Comparison of ENCODE assay signal across 12 mouse cellular contexts in genomic region chr1:172300247-172300646, GRCm38 (mm10). TPM values are rescaled to one million over a fixed set of nuclear protein-coding genes. Genes with fewer than 3 reads are reported as not detected.
A peak's percentile ranks its signal among the peaks of the same experiment; 100 is the strongest.
DNase-seq lines count a peak whose midpoint lies in the region; ATAC-seq and TF ChIP-seq lines count a peak whose summit lies in the region.
"Had no signal": no experiment of that assay in that cellular context is flagged by ENCODE, and none has a peak within 500 bp of the region (broad histone marks: within the 10 kb centered on the region; RNA-seq: fewer than 3 reads in every experiment).

No protein-coding gene starts in this region.

- intact Hi-C loops in gastrocnemius, adult 2 months (cut with DNase I) = no loop called here

- H3K4me1 ChIP-seq in midbrain, embryonic 16.5 days (ENCODE audit: control insufficient read depth, insufficient read depth, low read length) = peaks cover 9% of the 10 kb centered on the region
- H3K4me1 ChIP-seq in midbrain, embryonic 10.5 days = peaks cover 73% of the 10 kb centered on the region
- H3K4me1 ChIP-seq in heart, embryonic 13.5 days = peaks cover 88% of the 10 kb centered on the region

- H3K4me2 ChIP-seq in midbrain, embryonic 16.5 days (ENCODE audit: low read length) = no peak overlapping the region
- no peak overlapping the region for H3K4me2 ChIP-seq in heart, embryonic 13.5 days

- no peaks in the 10 kb centered on the region for H3K9me3 ChIP-seq in midbrain, embryonic 16.5 days (replicated peaks; ENCODE audit: control insufficient read depth, low read length, poor library complexity, severe bottlenecking)
- H3K9me3 ChIP-seq in midbrain, embryonic 10.5 days (replicated peaks) = no peaks in the 10 kb centered on the region
- H3K9me3 ChIP-seq in heart, embryonic 13.5 days = no peaks in the 10 kb centered on the region

- H3K4me3 ChIP-seq in gastrocnemius, adult 2 months = peak overlapping the region; percentile 41
- H3K4me3 ChIP-seq in midbrain, embryonic 16.5 days (ENCODE audit: low read depth, low read length) = no peak overlapping the region
- no peak overlapping the region for H3K4me3 ChIP-seq in midbrain, embryonic 10.5 days
- H3K4me3 ChIP-seq in heart, embryonic 13.5 days = no peak overlapping the region

- peak; percentile 89 for DNase-seq in gastrocnemius, adult 2 months
- DNase-seq in gastrocnemius, postnatal 4 days (ENCODE audit: low spot score in 2 of 2) = no peak
- no peak for DNase-seq in midbrain, embryonic 10.5 days (ENCODE audit: low spot score)
- DNase-seq in testis, postnatal 14 days (ENCODE audit: low spot score) = peak; percentile 40
- no peak for DNase-seq in thymus, postnatal 25 days
- DNase-seq in left cerebral cortex, adult 11 months (ENCODE audit: low spot score) = no peak

- H3K36me3 ChIP-seq in midbrain, embryonic 16.5 days (ENCODE audit: control insufficient read depth, insufficient read depth, low read length) = no peaks in the 10 kb centered on the region
- no peaks in the 10 kb centered on the region for H3K36me3 ChIP-seq in midbrain, embryonic 10.5 days
- H3K36me3 ChIP-seq in heart, embryonic 13.5 days = no peaks in the 10 kb centered on the region

- no peak overlapping the region for H3K9ac ChIP-seq in midbrain, embryonic 16.5 days (ENCODE audit: low read depth, low read length)
- peak overlapping the region; percentile 42; the same call in 1 of the 2 replicates for H3K9ac ChIP-seq in heart, embryonic 13.5 days

- peak; percentile 49 for TF ChIP-seq CTCF in gastrocnemius, adult 2 months (IDR thresholded peaks at IDR 0.05)

- 62% methylated on average over 5 of the region's 5 CpGs for WGBS in midbrain, embryonic 16.5 days
- WGBS in midbrain, embryonic 10.5 days = 57% methylated on average over 5 of the region's 5 CpGs
- WGBS in heart, embryonic 13.5 days = 46% methylated on average over 5 of the region's 5 CpGs

- no peak for ATAC-seq in midbrain, embryonic 16.5 days
- ATAC-seq in heart, embryonic 13.5 days (ENCODE audit: extremely low read depth, insufficient number of reproducible peaks, low FRiP score, low TSS enrichment) = no peak
- ATAC-seq: CD4-positive, CD25-positive, alpha-beta regulatory T cell, adult 4 months had no signal

- no peaks in the 10 kb centered on the region for H3K27me3 ChIP-seq in midbrain, embryonic 16.5 days (ENCODE audit: control insufficient read depth, insufficient read depth, low read depth, low read length)
- peaks cover 72% of the 10 kb centered on the region for H3K27me3 ChIP-seq in midbrain, embryonic 10.5 days (ENCODE audit: low read depth, poor library complexity, severe bottlenecking)
- no peaks in the 10 kb centered on the region for H3K27me3 ChIP-seq in heart, embryonic 13.5 days (replicated peaks)

- peak overlapping the region; percentile 98 for H3K27ac ChIP-seq in gastrocnemius, adult 2 months
- H3K27ac ChIP-seq in midbrain, embryonic 16.5 days (ENCODE audit: low read length) = 0 out of 2 replicates have a peak overlapping the region, but pooled peaks have one; percentile 11
- H3K27ac ChIP-seq in midbrain, embryonic 10.5 days (replicated peaks) = no peak overlapping the region
- H3K27ac ChIP-seq in heart, embryonic 13.5 days (replicated peaks) = peak overlapping the region; percentile 80

RNA-seq across cellular contexts. Expression of gene Atp1a2, which starts 2.4 kb away (rescaled TPM):
- total RNA-seq in gastrocnemius, adult 2 months (2021) = 1,000 to 10,000 TPM in 1 of 2 experiments, 100 to 1,000 TPM in 1; 838 to 1,060 TPM
- total RNA-seq in gastrocnemius, postnatal 4 days (2021) = 100 to 1,000 TPM; 454 to 465 TPM
- 53.2 and 69.0 TPM in 2 replicates for polyA plus RNA-seq in midbrain, embryonic 16.5 days (2015; fragmentation: Nextera tagmentation; extraction: Ambion mirVana)
- polyA plus RNA-seq in midbrain, embryonic 10.5 days (2016; fragmentation: Nextera tagmentation; extraction: Ambion mirVana) = 3.0 and 4.3 TPM in 2 replicates
- 17.0 and 20.8 TPM in 2 replicates for polyA plus RNA-seq in heart, embryonic 13.5 days (2015; fragmentation: Nextera tagmentation; extraction: Ambion mirVana)

RNA-seq across cellular contexts. Expression of gene Kcnj9, which starts 28.9 kb away (rescaled TPM):
- total RNA-seq in gastrocnemius, adult 2 months (2021) = not detected
- not detected for total RNA-seq in gastrocnemius, postnatal 4 days (2021)
- polyA plus RNA-seq in midbrain, embryonic 16.5 days (2015; fragmentation: Nextera tagmentation; extraction: Ambion mirVana) = 7.7 and 7.8 TPM in 2 replicates
- 0.23 and 0.61 TPM in 2 replicates for polyA plus RNA-seq in midbrain, embryonic 10.5 days (2016; fragmentation: Nextera tagmentation; extraction: Ambion mirVana)
- not detected in 2 replicates for polyA plus RNA-seq in heart, embryonic 13.5 days (2015; fragmentation: Nextera tagmentation; extraction: Ambion mirVana)
- polyA plus RNA-seq: CD4-positive, CD25-positive, alpha-beta regulatory T cell, adult 4 months had no signal

RNA-seq across cellular contexts. Expression of gene Igsf8, which starts 38.8 kb away (rescaled TPM):
- total RNA-seq in gastrocnemius, adult 2 months (2021) = 1 to 10 TPM; 7.4 to 8.3 TPM
- total RNA-seq in gastrocnemius, postnatal 4 days (2021) = 10 to 100 TPM; 24.8 to 26.9 TPM
- polyA plus RNA-seq in midbrain, embryonic 16.5 days (2015; fragmentation: Nextera tagmentation; extraction: Ambion mirVana) = 63.9 and 64.0 TPM in 2 replicates
- polyA plus RNA-seq in midbrain, embryonic 10.5 days (2016; fragmentation: Nextera tagmentation; extraction: Ambion mirVana) = 50.2 and 62.4 TPM in 2 replicates
- 27.8 and 31.6 TPM in 2 replicates for polyA plus RNA-seq in heart, embryonic 13.5 days (2015; fragmentation: Nextera tagmentation; extraction: Ambion mirVana)

RNA-seq across cellular contexts. Expression of gene Kcnj10, which starts 40.8 kb away (rescaled TPM):
- total RNA-seq in gastrocnemius, adult 2 months (2021) = under 1 TPM in 1 of 2 experiments, not detected in 1; 0.06 TPM
- 1 to 10 TPM; 2.2 to 2.3 TPM for total RNA-seq in gastrocnemius, postnatal 4 days (2021)
- 1.5 and 2.5 TPM in 2 replicates for polyA plus RNA-seq in midbrain, embryonic 16.5 days (2015; fragmentation: Nextera tagmentation; extraction: Ambion mirVana)
- polyA plus RNA-seq in midbrain, embryonic 10.5 days (2016; fragmentation: Nextera tagmentation; extraction: Ambion mirVana) = 0.46 and 0.75 TPM in 2 replicates
- 0.04 TPM in 1 of 2 replicates, not detected in the other for polyA plus RNA-seq in heart, embryonic 13.5 days (2015; fragmentation: Nextera tagmentation; extraction: Ambion mirVana)
- polyA plus RNA-seq: CD4-positive, CD25-positive, alpha-beta regulatory T cell, adult 4 months had no signal

RNA-seq across cellular contexts. Expression of gene Atp1a4, which starts 42.0 kb away (rescaled TPM):
- total RNA-seq in gastrocnemius, adult 2 months (2021) = under 1 TPM; 0.20 to 0.43 TPM
- under 1 TPM; 0.17 to 0.18 TPM for total RNA-seq in gastrocnemius, postnatal 4 days (2021)
- polyA plus RNA-seq in midbrain, embryonic 16.5 days (2015; fragmentation: Nextera tagmentation; extraction: Ambion mirVana) = not detected in 2 replicates
- not detected in 2 replicates for polyA plus RNA-seq in midbrain, embryonic 10.5 days (2016; fragmentation: Nextera tagmentation; extraction: Ambion mirVana)
- polyA plus RNA-seq in heart, embryonic 13.5 days (2015; fragmentation: Nextera tagmentation; extraction: Ambion mirVana) = 0.21 and 0.52 TPM in 2 replicates
- total RNA-seq: layer of hippocampus, adult 8-10 months had no signal
- polyA plus RNA-seq: CD4-positive, CD25-positive, alpha-beta regulatory T cell, adult 4 months; liver, embryonic 16.5 days; neural tube, embryonic 11.5 days had no signal

Comparison
In these comparisons a context has a peak if more than half of its experiments do, and no peak if none do; other contexts are left out.
1. DNase-seq: peak in gastrocnemius, adult 2 months (single experiment) and testis, postnatal 14 days (single experiment); none in gastrocnemius, postnatal 4 days (0 of 2), midbrain, embryonic 10.5 days (single experiment), thymus, postnatal 25 days (single experiment) and left cerebral cortex, adult 11 months (single experiment).